Mouse (Mus musculus): ENCODE measurements at regions not wholly inside any gene's neighbourhood (a gene's known extent, or its start where the extent isn't known, plus 50 kb on each side); places are given as distances from the start of the nearest gene placed in this dataset.

- 84% methylated on average over 3 of the region's 3 CpGs for WGBS
- H3K4me1 ChIP-seq (ENCODE audit: control insufficient read depth, insufficient read depth, low read length), result no peaks in the 10 kb centered on the region
- H3K27ac ChIP-seq (ENCODE audit: low read length), result no peak overlapping the region
- no peaks in the 10 kb centered on the region for H3K9me3 ChIP-seq (ENCODE audit: control insufficient read depth, low read length)
- H3K4me2 ChIP-seq (ENCODE audit: low read depth, low read length), result no peak overlapping the region
- H3K4me3 ChIP-seq (ENCODE audit: low read length), result no peak overlapping the region
- ATAC-seq, result no peak
- no peaks in the 10 kb centered on the region for H3K27me3 ChIP-seq (replicated peaks; ENCODE audit: control insufficient read depth, insufficient read depth, low read length)
- H3K36me3 ChIP-seq (ENCODE audit: control insufficient read depth, insufficient read depth, low read length), result no peaks in the 10 kb centered on the region
- H3K9ac ChIP-seq (ENCODE audit: low read depth, low read length), result no peak overlapping the region
These were observed 54.3 kb upstream of the Spry2 start for GRCm38 (mm10) chr14:105950924-105951323.

DNA sequence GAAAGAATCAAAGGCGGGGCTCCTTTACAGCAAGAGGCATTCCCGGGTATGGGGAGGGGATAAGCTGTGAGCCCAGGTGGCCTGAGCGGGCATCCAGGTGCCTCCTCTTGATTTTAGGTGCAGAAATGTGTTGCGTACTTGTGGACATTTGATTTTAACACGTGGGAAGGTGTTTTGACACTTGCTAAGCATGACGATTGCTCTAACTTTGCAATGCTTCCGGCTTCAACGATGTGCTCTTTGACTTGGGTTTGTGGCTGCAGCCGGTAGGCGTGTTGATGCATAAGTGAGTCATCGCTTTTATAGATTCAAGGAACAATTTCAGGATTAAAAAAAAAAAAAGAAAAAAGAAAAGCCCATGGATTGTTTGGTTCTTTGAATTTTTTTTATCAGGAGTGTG, 58.5 kb upstream of the Spry2 start:
- Histone ChIP-seq H3K9me3 (ENCODE audit: control insufficient read depth, low read length) (no peaks in the 10 kb centered on the region), H3K4me1 (ENCODE audit: control insufficient read depth, insufficient read depth, low read length) (no peaks in the 10 kb centered on the region), H3K9ac (ENCODE audit: low read depth, low read length) (no peak overlapping the region), H3K4me3 (ENCODE audit: low read length) (no peak overlapping the region), H3K27me3 (replicated peaks; ENCODE audit: control insufficient read depth, insufficient read depth, low read length) (no peaks in the 10 kb centered on the region), H3K4me2 (ENCODE audit: low read depth, low read length) (no peak overlapping the region), H3K27ac (ENCODE audit: low read length) (no peak overlapping the region), H3K36me3 (ENCODE audit: control insufficient read depth, insufficient read depth, low read length) (no peaks in the 10 kb centered on the region)
- 88% methylated on average over 11 of the region's 11 CpGs for WGBS
- no peak for ATAC-seq

DNA sequence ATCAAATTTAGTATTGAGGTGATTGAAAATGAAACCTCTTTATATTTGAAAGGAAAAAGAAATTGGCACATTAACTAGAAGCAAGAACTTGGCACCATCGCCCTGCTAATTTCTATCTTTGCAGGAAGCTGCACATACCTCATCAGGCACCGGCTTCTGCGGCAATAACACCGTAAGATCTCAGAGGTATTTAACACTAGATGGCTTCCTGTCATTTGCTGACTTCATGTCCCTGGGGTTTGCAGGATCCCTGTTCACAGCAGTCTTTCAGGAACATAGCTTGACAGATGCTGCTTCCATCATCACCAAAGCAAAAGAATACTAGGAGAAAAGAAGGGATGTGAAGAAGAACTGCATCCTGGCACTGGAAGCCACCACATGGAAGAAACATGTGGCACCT, 60.2 kb upstream of the Spry2 start:
- no peak overlapping the region for H3K27ac ChIP-seq (ENCODE audit: low read length)
- 77% methylated on average over 4 of the region's 4 CpGs for WGBS
- H3K36me3 ChIP-seq (ENCODE audit: control insufficient read depth, insufficient read depth, low read length), result no peaks in the 10 kb centered on the region
- no peak overlapping the region for H3K4me3 ChIP-seq (ENCODE audit: low read length)
- no peaks in the 10 kb centered on the region for H3K4me1 ChIP-seq (ENCODE audit: control insufficient read depth, insufficient read depth, low read length)
- H3K9me3 ChIP-seq (ENCODE audit: control insufficient read depth, low read length), result no peaks in the 10 kb centered on the region
- no peaks in the 10 kb centered on the region for H3K27me3 ChIP-seq (replicated peaks; ENCODE audit: control insufficient read depth, insufficient read depth, low read length)
- no peak overlapping the region for H3K4me2 ChIP-seq (ENCODE audit: low read depth, low read length)
- no peak overlapping the region for H3K9ac ChIP-seq (ENCODE audit: low read depth, low read length)
- ATAC-seq, result no peak

DNA sequence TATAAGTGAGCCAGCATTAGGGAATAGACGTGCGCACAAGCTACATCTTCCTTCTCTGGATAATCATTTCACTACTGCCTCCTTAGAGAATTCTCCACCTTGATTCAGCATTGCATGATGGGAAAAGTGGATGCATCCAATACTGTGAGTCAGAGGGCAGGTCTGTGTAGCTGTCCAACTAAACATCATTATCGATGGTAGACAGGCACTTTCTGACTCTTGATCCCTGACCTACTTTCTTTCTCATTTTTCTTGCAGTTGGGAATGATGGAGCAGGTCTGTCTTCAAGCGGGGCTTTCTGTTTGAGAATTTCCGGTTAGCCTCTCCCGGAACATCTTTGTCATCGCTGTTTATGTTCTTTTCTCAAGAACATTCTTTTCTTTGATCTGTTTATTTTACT, 61.4 kb upstream of the Spry2 start:
- Histone ChIP-seq H3K9ac (ENCODE audit: low read depth, low read length) (no peak overlapping the region), H3K9me3 (ENCODE audit: control insufficient read depth, low read length) (no peaks in the 10 kb centered on the region), H3K4me2 (ENCODE audit: low read depth, low read length) (no peak overlapping the region), H3K27ac (ENCODE audit: low read length) (no peak overlapping the region), H3K27me3 (replicated peaks; ENCODE audit: control insufficient read depth, insufficient read depth, low read length) (no peaks in the 10 kb centered on the region), H3K4me3 (ENCODE audit: low read length) (no peak overlapping the region), H3K36me3 (ENCODE audit: control insufficient read depth, insufficient read depth, low read length) (no peaks in the 10 kb centered on the region), H3K4me1 (ENCODE audit: control insufficient read depth, insufficient read depth, low read length) (no peaks in the 10 kb centered on the region)
- no peak for ATAC-seq
- WGBS, result 55% methylated on average over 7 of the region's 7 CpGs

- Histone ChIP-seq H3K4me3 (ENCODE audit: low read length) (no peak overlapping the region), H3K9ac (ENCODE audit: low read depth, low read length) (no peak overlapping the region), H3K4me1 (ENCODE audit: control insufficient read depth, insufficient read depth, low read length) (peaks cover 5% of the 10 kb centered on the region; the same call in 1 of the 2 replicates), H3K27me3 (replicated peaks; ENCODE audit: control insufficient read depth, insufficient read depth, low read length) (no peaks in the 10 kb centered on the region), H3K27ac (ENCODE audit: low read length) (peak overlapping the region; percentile 62), H3K36me3 (ENCODE audit: control insufficient read depth, insufficient read depth, low read length) (no peaks in the 10 kb centered on the region), H3K9me3 (ENCODE audit: control insufficient read depth, low read length) (no peaks in the 10 kb centered on the region), H3K4me2 (ENCODE audit: low read depth, low read length) (no peak overlapping the region)
- WGBS, result 44% methylated on average over 15 of the region's 15 CpGs
- peak; percentile 96 for ATAC-seq
These were observed 83.1 kb upstream of the Spry2 start for GRCm38 (mm10) chr14:105979544-105980323.

- Histone ChIP-seq H3K27me3 (replicated peaks; ENCODE audit: control insufficient read depth, insufficient read depth, low read length) (no peaks in the 10 kb centered on the region), H3K9ac (ENCODE audit: low read depth, low read length) (no peak overlapping the region), H3K4me3 (ENCODE audit: low read length) (no peak overlapping the region), H3K4me1 (ENCODE audit: control insufficient read depth, insufficient read depth, low read length) (peaks cover 5% of the 10 kb centered on the region; the same call in 1 of the 2 replicates), H3K4me2 (ENCODE audit: low read depth, low read length) (no peak overlapping the region), H3K27ac (ENCODE audit: low read length) (peak overlapping the region; percentile 62), H3K9me3 (ENCODE audit: control insufficient read depth, low read length) (no peaks in the 10 kb centered on the region), H3K36me3 (ENCODE audit: control insufficient read depth, insufficient read depth, low read length) (no peaks in the 10 kb centered on the region)
- ATAC-seq, result no peak
- 35% methylated on average over 5 of the region's 5 CpGs for WGBS
These were observed 83.7 kb upstream of the Spry2 start for GRCm38 (mm10) chr14:105980324-105980680.

DNA sequence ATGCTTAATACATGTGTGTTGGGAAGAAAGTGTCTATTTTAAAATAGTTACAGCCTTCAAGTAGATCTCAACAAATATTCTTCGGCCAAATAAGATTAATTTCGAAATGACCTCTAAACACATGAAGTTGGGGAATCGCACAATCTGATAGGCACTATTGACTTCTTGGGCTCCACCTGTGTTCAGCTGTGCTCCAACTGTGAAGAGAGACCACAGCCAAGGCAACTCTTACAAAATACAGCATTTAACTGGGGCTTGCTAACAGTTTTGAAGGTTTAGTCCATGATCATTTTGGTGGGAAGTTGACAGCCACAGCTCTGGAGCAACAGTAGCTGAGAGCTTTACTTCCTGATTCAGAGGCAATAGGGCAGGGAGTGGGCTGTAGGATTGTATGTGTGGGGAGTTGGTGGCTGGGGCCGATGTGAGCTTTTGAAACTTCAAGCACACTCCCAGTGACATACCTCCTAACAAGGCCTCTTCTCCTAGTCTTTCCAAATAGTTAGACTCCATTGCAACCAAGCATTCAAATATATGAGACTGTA, 90.8 kb upstream of the Spry2 start:
- H3K9ac ChIP-seq (ENCODE audit: low read depth, low read length), result no peak overlapping the region
- no peak overlapping the region for H3K4me2 ChIP-seq (ENCODE audit: low read depth, low read length)
- no peak overlapping the region for H3K4me3 ChIP-seq (ENCODE audit: low read length)
- H3K27ac ChIP-seq (ENCODE audit: low read length), result no peak overlapping the region
- no peaks in the 10 kb centered on the region for H3K36me3 ChIP-seq (ENCODE audit: control insufficient read depth, insufficient read depth, low read length)
- H3K27me3 ChIP-seq (replicated peaks; ENCODE audit: control insufficient read depth, insufficient read depth, low read length), result no peaks in the 10 kb centered on the region
- WGBS, result 91% methylated on average over 4 of the region's 4 CpGs
- no peaks in the 10 kb centered on the region for H3K9me3 ChIP-seq (ENCODE audit: control insufficient read depth, low read length)
- ATAC-seq, result no peak
- H3K4me1 ChIP-seq (ENCODE audit: control insufficient read depth, insufficient read depth, low read length), result no peaks in the 10 kb centered on the region

DNA sequence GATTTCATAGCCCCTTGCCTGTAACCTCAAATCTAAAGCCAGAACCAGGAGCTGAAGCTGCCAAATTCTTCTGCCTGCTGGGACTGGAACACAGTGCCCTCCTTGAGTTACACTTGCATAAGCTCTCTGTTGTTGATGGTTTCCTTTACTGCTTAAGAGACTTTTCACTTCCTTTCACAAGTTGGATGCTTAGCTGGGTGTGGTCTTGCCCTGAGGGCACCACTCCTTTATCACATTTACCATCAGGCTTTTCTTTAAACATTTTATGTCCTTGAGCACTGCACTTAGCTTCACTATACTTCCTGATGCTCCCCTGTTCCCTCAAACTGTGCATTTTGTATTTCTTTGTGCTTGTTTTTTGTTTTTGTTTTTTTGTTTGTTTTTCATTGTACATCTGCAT, 92.1 kb upstream of the Spry2 start:
- Histone ChIP-seq H3K9me3 (ENCODE audit: control insufficient read depth, low read length) (no peaks in the 10 kb centered on the region), H3K27ac (ENCODE audit: low read length) (no peak overlapping the region), H3K27me3 (replicated peaks; ENCODE audit: control insufficient read depth, insufficient read depth, low read length) (no peaks in the 10 kb centered on the region), H3K4me3 (ENCODE audit: low read length) (no peak overlapping the region), H3K9ac (ENCODE audit: low read depth, low read length) (no peak overlapping the region), H3K4me2 (ENCODE audit: low read depth, low read length) (no peak overlapping the region), H3K4me1 (ENCODE audit: control insufficient read depth, insufficient read depth, low read length) (no peaks in the 10 kb centered on the region), H3K36me3 (ENCODE audit: control insufficient read depth, insufficient read depth, low read length) (no peaks in the 10 kb centered on the region)
- ATAC-seq, result no peak

GRCm38 (mm10) chr14:105993124-105993523, 96.5 kb upstream of the Spry2 start:
- Histone ChIP-seq H3K27me3 (replicated peaks; ENCODE audit: control insufficient read depth, insufficient read depth, low read length) (no peaks in the 10 kb centered on the region), H3K36me3 (ENCODE audit: control insufficient read depth, insufficient read depth, low read length) (no peaks in the 10 kb centered on the region), H3K9ac (ENCODE audit: low read depth, low read length) (no peak overlapping the region), H3K4me1 (ENCODE audit: control insufficient read depth, insufficient read depth, low read length) (no peaks in the 10 kb centered on the region), H3K4me3 (ENCODE audit: low read length) (no peak overlapping the region), H3K4me2 (ENCODE audit: low read depth, low read length) (no peak overlapping the region), H3K9me3 (ENCODE audit: control insufficient read depth, low read length) (no peaks in the 10 kb centered on the region), H3K27ac (ENCODE audit: low read length) (no peak overlapping the region)
- ATAC-seq, result no peak
- WGBS, result 53% methylated on average over 3 of the region's 3 CpGs

DNA sequence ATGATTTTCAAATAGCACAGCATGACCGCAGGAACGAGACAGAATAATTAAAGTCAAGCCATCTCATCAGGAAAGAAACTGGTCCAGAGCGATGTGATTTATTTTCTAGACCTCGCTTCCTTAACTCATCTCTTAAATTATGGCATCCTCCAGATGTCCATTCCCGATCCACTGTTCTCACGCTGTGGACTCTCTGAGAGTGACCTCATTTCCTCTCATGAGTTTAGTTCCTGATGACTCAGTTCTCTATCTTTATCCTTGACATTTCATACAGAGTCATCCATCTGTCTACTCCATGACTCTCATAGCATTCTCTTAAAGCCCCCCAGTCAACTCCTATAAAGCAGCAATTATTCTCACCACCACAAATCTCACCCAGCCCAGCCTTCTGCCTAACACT, 103.2 kb upstream of the Spry2 start:
- no peak for ATAC-seq
- no peak overlapping the region for H3K4me3 ChIP-seq (ENCODE audit: low read length)
- H3K4me2 ChIP-seq (ENCODE audit: low read depth, low read length), result no peak overlapping the region
- H3K36me3 ChIP-seq (ENCODE audit: control insufficient read depth, insufficient read depth, low read length), result no peaks in the 10 kb centered on the region
- H3K9me3 ChIP-seq (ENCODE audit: control insufficient read depth, low read length), result no peaks in the 10 kb centered on the region
- no peak overlapping the region for H3K27ac ChIP-seq (ENCODE audit: low read length)
- H3K27me3 ChIP-seq (replicated peaks; ENCODE audit: control insufficient read depth, insufficient read depth, low read length), result no peaks in the 10 kb centered on the region
- WGBS, result 64% methylated on average over 6 of the region's 6 CpGs
- H3K9ac ChIP-seq (ENCODE audit: low read depth, low read length), result no peak overlapping the region
- H3K4me1 ChIP-seq (ENCODE audit: control insufficient read depth, insufficient read depth, low read length), result no peaks in the 10 kb centered on the region
